Mouse (Mus musculus) lung, embryonic 16.5 days (tissue): ENCODE measurements around the gene Nudt13. TPM values are rescaled to one million over a fixed set of nuclear protein-coding genes. Genes with fewer than 3 reads are reported as not detected.

Experiments
- ATAC-seq: fragments of 200-750 bp; cut with Nextera tagmentation; 2 replicates; pipeline ENCODE4 v1.8.0; 2017; ENCODE audit warnings: low read depth, mild to moderate bottlenecking, moderate library complexity
- H3K27ac ChIP-seq: fragments of 300-500 bp; sonication (generic); 2 replicates; pipeline ENCODE4 v1.5.1; 2014; ENCODE audit warnings: mild to moderate bottlenecking, control low read depth, low read length
- H3K27me3 ChIP-seq: fragments of 300-500 bp; sonication (generic); 2 replicates; pipeline ENCODE4 v1.6.1; 2014; ENCODE audit warnings: low read depth, low read length, mixed read lengths; ENCODE audit not compliant: control insufficient read depth, insufficient read depth
- H3K36me3 ChIP-seq: fragments of 300-500 bp; sonication (generic); 2 replicates; pipeline ENCODE4 v1.6.1; 2014; ENCODE audit warnings: low read length; ENCODE audit not compliant: control insufficient read depth, insufficient read depth
- H3K4me1 ChIP-seq: fragments of 300-500 bp; sonication (generic); replicated peaks from 2 replicates; pipeline ENCODE4 v1.6.1; 2014; ENCODE audit warnings: low read length, mixed read lengths; ENCODE audit not compliant: control insufficient read depth, insufficient read depth
- H3K4me2 ChIP-seq: fragments of 300-500 bp; sonication (generic); 2 replicates; pipeline ENCODE4 v1.6.1; 2014; ENCODE audit warnings: low read depth, low read length, control low read depth
- H3K4me3 ChIP-seq: fragments of 300-500 bp; sonication (generic); 2 replicates; pipeline ENCODE4 v1.5.1; 2014; ENCODE audit warnings: mild to moderate bottlenecking, low read length, control low read depth
- H3K9ac ChIP-seq: fragments of 300-500 bp; sonication (generic); 2 replicates; pipeline ENCODE4 v1.6.1; 2014; ENCODE audit warnings: low read length, control low read depth
- H3K9me3 ChIP-seq: fragments of 300-500 bp; sonication (generic); 2 replicates; pipeline ENCODE4 v1.6.1; 2016; ENCODE audit warnings: low read length; ENCODE audit not compliant: control insufficient read depth
- WGBS: fragments of 180-500 bp; shearing (Covaris S2); extraction: QIAGEN DNeasy Blood & Tissue Kit; methylation state at CpG from one replicate; pipeline ENCODE4 v1.1.7; 2014; 5-methylcytosine and 5-hydroxymethylcytosine counted together
- polyA plus RNA-seq: library from polyadenylated mRNA; unstranded; fragments of >200 nt; fragmentation: Nextera tagmentation; extraction: Ambion mirVana; gene quantifications from 2 replicates; pipeline ENCODE4 v1.2.1, GENCODE M21; 2015

Nudt13 gene
- polyA plus RNA-seq, 1 experiment from 2014 or later: 18.0 TPM

DNA sequence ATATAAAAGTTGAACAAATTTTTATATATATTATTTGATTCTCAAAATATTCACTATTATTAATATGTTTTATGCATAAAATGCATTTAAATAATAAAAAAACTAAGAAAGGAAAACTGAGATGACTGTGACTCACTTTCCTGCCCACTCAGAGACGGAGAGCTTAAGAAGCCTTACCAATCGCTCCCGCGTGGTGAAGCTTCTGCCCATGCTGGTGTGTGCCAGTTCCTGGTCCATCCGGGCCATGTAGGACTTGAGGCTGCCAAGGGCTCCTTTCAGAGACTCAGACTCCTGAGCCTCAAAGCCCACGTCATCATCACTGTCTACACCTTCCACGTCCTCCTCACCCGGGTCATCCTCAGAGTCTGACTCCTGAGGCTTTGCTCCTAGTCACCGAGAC is 29.7 kb downstream of the Nudt13 start:
- H3K4me1 ChIP-seq: no peaks in the 10 kb centered on the region
- H3K4me3 ChIP-seq: no peak overlapping the region
- 94% methylated on average over 9 of the region's 9 CpGs for WGBS
- no peak overlapping the region for H3K27ac ChIP-seq
- H3K4me2 ChIP-seq: no peak overlapping the region
- H3K9me3 ChIP-seq: no peaks in the 10 kb centered on the region
- H3K27me3 ChIP-seq: no peaks in the 10 kb centered on the region
- no peak overlapping the region for H3K9ac ChIP-seq
- H3K36me3 ChIP-seq: peaks cover 31% of the 10 kb centered on the region
- ATAC-seq: no peak

DNA sequence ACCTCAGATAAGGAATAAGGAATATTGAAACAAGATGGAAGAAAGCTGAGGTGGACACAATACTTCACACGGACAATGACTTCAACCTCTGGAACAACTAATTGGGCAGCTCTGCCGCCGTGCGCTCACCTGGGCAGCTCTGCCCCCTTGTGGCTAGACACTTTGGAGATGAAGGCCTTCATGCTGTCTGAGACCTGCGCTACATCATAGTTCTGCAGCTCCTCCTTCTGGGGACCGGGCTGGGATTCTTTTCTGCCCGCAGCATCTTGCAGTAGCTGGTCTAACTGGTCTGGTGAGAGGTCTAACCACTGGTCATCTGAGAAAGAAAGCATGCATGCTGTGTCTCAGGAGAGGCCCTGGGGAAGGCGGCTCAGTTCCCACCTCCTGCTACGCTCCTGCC is 34.0 kb downstream of the Nudt13 start:
- Histone ChIP-seq H3K36me3 (peaks cover 32% of the 10 kb centered on the region), H3K9ac (no peak overlapping the region), H3K4me3 (no peak overlapping the region), H3K9me3 (no peaks in the 10 kb centered on the region), H3K27ac (no peak overlapping the region), H3K27me3 (no peaks in the 10 kb centered on the region), H3K4me1 (no peaks in the 10 kb centered on the region), H3K4me2 (no peak overlapping the region)
- no peak for ATAC-seq
- WGBS: 52% methylated on average over 9 of the region's 9 CpGs

DNA sequence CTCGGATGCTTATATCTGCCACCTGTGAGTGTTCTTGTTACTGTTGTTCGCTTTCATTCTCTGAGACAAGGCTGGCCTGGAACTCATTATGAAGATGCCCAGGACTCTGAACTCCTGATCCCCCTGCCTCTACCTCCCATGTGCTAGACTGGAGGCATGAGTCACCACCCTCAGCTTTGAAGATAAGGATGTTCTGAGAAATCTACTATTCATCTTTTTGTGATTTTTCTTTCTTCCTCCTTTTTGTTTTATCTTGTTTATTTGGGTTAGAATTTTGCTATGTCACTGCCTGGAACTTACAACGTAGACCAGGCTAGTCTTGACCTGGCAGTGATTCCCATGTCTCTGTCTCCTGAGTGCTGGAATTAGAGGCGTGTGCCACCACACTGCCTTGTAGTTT is 36.8 kb downstream of the Nudt13 start:
- H3K4me1 ChIP-seq: no peaks in the 10 kb centered on the region
- no peaks in the 10 kb centered on the region for H3K27me3 ChIP-seq
- H3K4me3 ChIP-seq: no peak overlapping the region
- no peak for ATAC-seq
- peaks cover 36% of the 10 kb centered on the region for H3K36me3 ChIP-seq
- WGBS: 85% methylated on average over 4 of the region's 4 CpGs
- H3K9me3 ChIP-seq: no peaks in the 10 kb centered on the region
- no peak overlapping the region for H3K27ac ChIP-seq
- no peak overlapping the region for H3K4me2 ChIP-seq
- H3K9ac ChIP-seq: no peak overlapping the region

DNA sequence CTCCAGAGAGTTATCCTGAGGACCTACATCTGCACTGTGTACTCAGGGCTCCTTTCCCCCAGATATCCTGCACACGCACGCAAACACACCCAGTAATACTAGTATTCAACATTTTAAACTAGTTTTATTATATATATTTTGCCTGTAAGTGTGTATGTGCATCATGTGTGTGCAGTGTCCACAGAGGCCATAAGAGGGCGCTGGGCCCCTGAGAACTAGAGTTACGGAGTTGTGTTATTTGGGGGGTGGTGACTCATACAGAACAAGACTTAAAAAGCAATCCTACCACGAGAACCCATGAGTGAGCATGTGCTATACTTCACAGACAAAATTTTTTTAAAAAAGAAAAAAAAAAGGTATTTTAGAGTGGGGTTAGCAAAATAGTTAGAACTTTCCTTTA is 44.9 kb downstream of the Nudt13 start:
- ATAC-seq: no peak
- H3K9ac ChIP-seq: no peak overlapping the region

DNA sequence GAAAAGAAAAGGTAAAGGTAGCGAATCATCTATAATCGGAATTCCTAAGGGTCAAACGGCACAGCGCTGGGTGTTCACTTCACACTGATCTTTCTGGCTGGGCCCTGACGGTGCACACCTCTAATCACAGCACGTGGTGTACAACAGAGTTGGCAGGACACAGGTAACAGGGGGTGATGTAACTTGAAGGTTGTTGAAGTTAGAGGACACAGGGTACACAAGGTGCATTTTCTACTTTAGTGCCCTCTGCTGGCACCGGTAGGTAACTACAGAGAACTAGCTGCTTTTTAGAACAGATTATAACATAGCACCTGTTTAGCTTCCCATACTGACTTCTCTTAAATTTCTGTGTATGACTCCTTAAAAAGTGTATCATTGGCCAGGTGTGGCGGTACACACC is 45.7 kb downstream of the Nudt13 start:
- Histone ChIP-seq H3K4me1 (no peaks in the 10 kb centered on the region), H3K4me3 (no peak overlapping the region), H3K36me3 (peaks cover 16% of the 10 kb centered on the region; the same call in 1 of the 2 replicates), H3K27me3 (no peaks in the 10 kb centered on the region), H3K27ac (no peak overlapping the region), H3K9me3 (no peaks in the 10 kb centered on the region), H3K9ac (no peak overlapping the region), H3K4me2 (no peak overlapping the region)
- no peak for ATAC-seq
- WGBS: 81% methylated on average over 8 of the region's 8 CpGs

More for the DNA sequence above, 44.9 kb downstream of the Nudt13 start:
- Histone ChIP-seq H3K9me3 (no peaks in the 10 kb centered on the region), H3K4me2 (no peak overlapping the region), H3K4me1 (no peaks in the 10 kb centered on the region), H3K4me3 (no peak overlapping the region), H3K36me3 (peaks cover 16% of the 10 kb centered on the region; the same call in 1 of the 2 replicates), H3K27ac (no peak overlapping the region), H3K27me3 (no peaks in the 10 kb centered on the region)
- WGBS: 95% methylated on average over 5 of the region's 5 CpGs

DNA sequence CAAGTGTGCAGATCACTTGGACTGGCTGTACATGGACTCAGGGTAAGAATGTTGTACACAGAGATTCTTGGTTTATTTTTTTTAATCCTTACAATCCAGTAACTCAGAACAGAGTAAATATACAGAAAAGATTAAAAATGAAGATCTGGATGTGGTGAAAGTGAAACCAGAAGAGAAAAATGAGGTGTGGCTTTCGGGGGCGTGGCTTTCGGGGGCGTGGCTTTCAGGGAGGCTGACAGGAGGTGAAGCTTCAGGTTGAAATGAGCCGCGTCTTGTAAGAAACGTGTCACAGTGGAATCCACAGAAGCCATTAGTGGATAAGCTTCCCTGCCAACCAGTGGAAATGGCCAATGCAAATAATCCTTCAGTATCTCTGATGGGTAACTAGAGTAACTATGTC is 46.4 kb downstream of the Nudt13 start:
- H3K9me3 ChIP-seq: no peaks in the 10 kb centered on the region
- no peak overlapping the region for H3K9ac ChIP-seq
- ATAC-seq: no peak
- H3K4me1 ChIP-seq: no peaks in the 10 kb centered on the region
- no peak overlapping the region for H3K4me3 ChIP-seq
- peaks cover 13% of the 10 kb centered on the region; the same call in 1 of the 2 replicates for H3K36me3 ChIP-seq
- no peak overlapping the region for H3K4me2 ChIP-seq
- H3K27ac ChIP-seq: no peak overlapping the region
- no peaks in the 10 kb centered on the region for H3K27me3 ChIP-seq
- WGBS: 72% methylated on average over 7 of the region's 7 CpGs

DNA sequence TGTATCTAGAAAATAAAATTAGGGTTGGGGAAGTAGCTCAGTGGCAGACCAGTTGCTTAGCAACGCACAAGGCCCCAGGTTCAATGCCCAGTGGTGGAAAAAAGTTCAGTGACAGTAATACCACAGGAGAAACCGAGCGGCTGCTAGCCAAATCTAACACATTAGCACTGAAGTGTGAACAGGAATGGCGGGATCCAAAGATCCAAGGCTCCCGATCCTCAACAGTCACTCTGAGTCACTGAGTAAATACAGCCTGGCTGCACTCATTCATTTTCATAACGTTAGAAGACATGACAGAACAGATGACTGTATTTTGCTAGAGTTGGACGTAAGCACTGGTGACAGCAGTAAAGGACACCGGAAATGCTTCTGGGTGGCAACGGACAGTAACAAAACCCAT is 51.4 kb downstream of the Nudt13 start:
- 75% methylated on average over 9 of the region's 9 CpGs for WGBS
- Histone ChIP-seq H3K36me3 (peaks cover 2% of the 10 kb centered on the region; the same call in 1 of the 2 replicates), H3K4me2 (no peak overlapping the region), H3K9me3 (no peaks in the 10 kb centered on the region), H3K4me3 (no peak overlapping the region), H3K27me3 (no peaks in the 10 kb centered on the region), H3K27ac (no peak overlapping the region), H3K9ac (no peak overlapping the region), H3K4me1 (peaks cover 9% of the 10 kb centered on the region)
- no peak for ATAC-seq

DNA sequence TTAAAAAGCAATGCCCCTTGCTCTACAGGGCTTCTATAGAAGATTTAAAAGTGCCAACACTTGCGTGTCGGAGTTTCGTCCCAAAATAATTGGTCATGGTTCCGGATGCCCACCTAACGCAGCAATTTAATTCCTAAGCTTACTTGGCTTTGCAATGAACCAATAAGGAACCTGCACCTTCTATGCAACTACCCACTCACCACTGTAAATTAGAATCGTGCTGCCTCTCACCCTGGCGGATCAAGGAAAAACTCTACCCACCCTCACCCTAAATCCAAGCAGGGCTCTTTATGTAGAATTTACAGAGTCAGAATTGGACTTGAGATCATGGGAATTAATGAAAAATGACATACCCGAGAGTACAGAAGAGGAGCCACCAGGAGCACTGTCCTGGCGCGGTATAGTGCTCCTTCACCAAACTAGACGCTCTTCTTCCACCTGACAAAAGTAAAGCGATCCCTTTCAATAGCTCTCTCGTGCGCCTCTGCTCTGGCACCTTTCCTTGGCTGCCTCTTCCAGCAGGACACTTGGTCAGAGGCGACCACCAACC is 53.0 kb downstream of the Nudt13 start:
- WGBS: 3% methylated on average over 15 of the region's 15 CpGs
- Histone ChIP-seq H3K27me3 (no peaks in the 10 kb centered on the region), H3K4me3 (peak overlapping the region; percentile 67), H3K9me3 (no peaks in the 10 kb centered on the region), H3K9ac (peak overlapping the region; percentile 99), H3K36me3 (peaks cover 4% of the 10 kb centered on the region; the same call in 1 of the 2 replicates), H3K27ac (peak overlapping the region; percentile 75), H3K4me2 (peak overlapping the region; percentile 83), H3K4me1 (peaks cover 9% of the 10 kb centered on the region)
- ATAC-seq: peak; percentile 36

DNA sequence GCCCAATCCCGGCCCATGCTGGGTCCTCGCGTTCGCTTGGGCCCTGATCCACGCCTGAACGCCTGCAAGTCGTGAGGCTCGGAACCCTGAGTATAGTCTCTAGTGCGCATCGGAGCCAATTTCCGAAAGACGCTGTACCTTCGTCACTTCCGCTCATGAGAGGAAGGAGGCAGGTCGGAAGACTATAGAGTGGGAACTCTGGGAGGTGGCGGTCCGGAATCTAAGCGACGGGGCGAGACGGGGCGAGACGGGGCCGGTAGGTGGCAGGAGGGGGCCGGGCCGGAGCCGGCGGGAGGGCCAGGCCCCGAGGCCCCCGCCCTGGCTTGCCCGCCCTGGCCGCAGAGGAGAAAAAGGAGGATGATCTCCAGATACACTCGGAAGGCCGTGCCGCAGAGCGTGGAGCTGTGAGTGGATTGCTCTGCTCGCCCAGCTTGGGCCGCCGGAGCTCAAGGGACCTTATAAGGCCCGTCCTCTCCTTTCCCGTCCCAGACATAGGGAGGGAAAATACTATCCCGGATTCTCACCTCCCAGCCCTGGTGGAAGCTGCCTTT is 53.6 kb downstream of the Nudt13 start, which contains the start of the genes Ecd and Fam149b:
TSS of gene Ecd (minus strand) at position 131 of the 551 bp plus-strand sequence.
TSS of gene Fam149b (plus strand) at position 172 of the 551 bp plus-strand sequence.
- peaks cover 6% of the 10 kb centered on the region; the same call in 1 of the 2 replicates for H3K36me3 ChIP-seq
- peak; percentile 99 for ATAC-seq
- H3K27me3 ChIP-seq: no peaks in the 10 kb centered on the region
- peak within 1 kb of the TSS; percentile 83 for H3K4me2 ChIP-seq
- peak within 1 kb of the TSS; percentile 93 for H3K27ac ChIP-seq
- H3K9ac ChIP-seq: peak within 1 kb of the TSS; percentile 99
- WGBS: 0% methylated on average over 39 of the region's 42 CpGs
- peaks cover 9% of the 10 kb centered on the region for H3K4me1 ChIP-seq
- H3K4me3 ChIP-seq: peak within 1 kb of the TSS; percentile 67
- no peaks in the 10 kb centered on the region for H3K9me3 ChIP-seq
